Mouse (Mus musculus) lung, postnatal 0 days (tissue): ENCODE data around the gene Frmpd4.
A peak's percentile ranks its signal among the peaks of the same experiment; 100 is the strongest.

Experiments used
- CTCF ChIP-seq: IDR thresholded peaks from 2 replicates; pipeline ENCODE4 v1.5.1; 2016; ENCODE audit warnings: antibody characterized with exemption, mild to moderate bottlenecking
- EP300 ChIP-seq: IDR thresholded peaks from 2 replicates; pipeline ENCODE4 v1.6.1; 2016; ENCODE audit warnings: antibody characterized with exemption, mild to moderate bottlenecking, control low read depth

- TF ChIP-seq EP300 (no peak), CTCF (peak; percentile 33)
These were observed 7.3 kb upstream of the Frmpd4 start for GRCm38 (mm10) chrX:168584303-168584702.
